ENCODE assay signal across 15 mouse cellular contexts in the genomic region with DNA sequence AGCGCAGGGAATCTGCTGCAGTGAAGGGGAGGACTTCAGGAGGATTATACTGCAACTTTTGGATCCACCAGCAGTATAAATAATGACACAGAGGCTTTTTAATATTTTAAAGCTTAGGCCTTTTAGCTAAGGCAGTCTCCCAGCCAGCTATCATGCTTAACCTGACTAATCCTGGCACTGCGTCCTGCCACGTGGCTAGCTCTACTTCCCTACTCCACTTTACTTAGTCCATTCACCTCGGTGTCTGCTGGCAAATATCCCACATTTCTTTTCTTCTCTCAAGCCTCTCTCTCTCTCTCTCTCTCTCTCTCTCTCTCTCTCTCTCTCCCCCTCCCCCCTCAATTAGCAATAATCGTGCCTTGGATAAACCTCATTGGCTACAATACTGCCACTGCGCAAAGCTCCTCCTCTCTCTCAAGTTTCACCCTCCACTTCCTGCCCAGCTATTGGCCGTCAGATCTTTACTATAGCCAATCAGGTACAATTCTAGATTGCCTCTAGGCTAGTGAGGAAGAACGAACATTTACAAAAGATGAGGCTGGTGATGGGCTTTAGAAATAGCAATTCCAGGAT.
A peak's percentile ranks its signal among the peaks of the same experiment; 100 is the strongest.
DNase-seq lines count a peak whose midpoint lies in the region; ATAC-seq lines count a peak whose summit lies in the region.
"Had no signal": no experiment of that assay in that cellular context is flagged by ENCODE, and none has a peak within 500 bp of the region (broad histone marks: within the 10 kb centered on the region; RNA-seq: fewer than 3 reads in every experiment).

No protein-coding gene starts in this region.

- H3K9ac ChIP-seq in kidney, embryonic 14.5 days (ENCODE audit: low read depth, low read length) = no peak overlapping the region
- no peak overlapping the region for H3K9ac ChIP-seq in forebrain, embryonic 12.5 days
- no peak overlapping the region for H3K9ac ChIP-seq in midbrain, embryonic 15.5 days
- H3K9ac ChIP-seq: embryonic facial prominence, embryonic 15.5 days; heart, embryonic 15.5 days had no signal

- H3K4me1 ChIP-seq in kidney, embryonic 14.5 days (ENCODE audit: control insufficient read depth, insufficient read depth, low read length) = no peaks in the 10 kb centered on the region
- H3K4me1 ChIP-seq in forebrain, embryonic 12.5 days = peaks cover 20% of the 10 kb centered on the region
- H3K4me1 ChIP-seq in midbrain, embryonic 15.5 days = peaks cover 23% of the 10 kb centered on the region
- H3K4me1 ChIP-seq: embryonic facial prominence, embryonic 15.5 days; heart, embryonic 15.5 days had no signal

- DNase-seq in kidney, postnatal 14 days = no peak
- DNase-seq in ZHBTc4 (ENCODE audit: low read depth, low spot score) = peak; percentile 19
- no peak for DNase-seq in thymus, adult 18-20 months
- DNase-seq in adrenal gland, adult 8-10 months = no peak
- no peak for DNase-seq in frontal cortex, adult 2 months (ENCODE audit: extremely low spot score in 1 of 2, low spot score in 1 of 2)
- DNase-seq: adrenal gland, adult 2 months; B cell, adult 2 months; gastrocnemius, postnatal 10 days had no signal

- H3K4me3 ChIP-seq in kidney, embryonic 14.5 days (ENCODE audit: low read length) = no peak overlapping the region
- no peak overlapping the region for H3K4me3 ChIP-seq in forebrain, embryonic 12.5 days (replicated peaks)
- H3K4me3 ChIP-seq in midbrain, embryonic 15.5 days = no peak overlapping the region
- H3K4me3 ChIP-seq: embryonic facial prominence, embryonic 15.5 days; heart, embryonic 15.5 days had no signal

- ATAC-seq in kidney, embryonic 14.5 days (ENCODE audit: low FRiP score, low TSS enrichment) = 0 out of 2 replicates have a peak, but pooled peaks have one; percentile 64
- peak; percentile 72; the same call in 1 of the 2 replicates for ATAC-seq in forebrain, embryonic 12.5 days (ENCODE audit: low FRiP score)
- ATAC-seq in midbrain, embryonic 15.5 days (replicated peaks) = 0 out of 2 replicates have a peak, but pooled peaks have one; percentile 55
- ATAC-seq: intestine, postnatal 0 days had no signal

- H3K27ac ChIP-seq in kidney, embryonic 14.5 days (ENCODE audit: low read depth, low read length) = no peak overlapping the region
- H3K27ac ChIP-seq in forebrain, embryonic 12.5 days = no peak overlapping the region
- peak overlapping the region; percentile 17; the same call in 1 of the 2 replicates for H3K27ac ChIP-seq in midbrain, embryonic 15.5 days
- H3K27ac ChIP-seq: embryonic facial prominence, embryonic 15.5 days; heart, embryonic 15.5 days; macrophage had no signal

- H3K27me3 ChIP-seq in kidney, embryonic 14.5 days (ENCODE audit: control insufficient read depth, insufficient read depth, low read length) = no peaks in the 10 kb centered on the region
- no peaks in the 10 kb centered on the region; the same call in 1 of the 2 replicates for H3K27me3 ChIP-seq in forebrain, embryonic 12.5 days
- no peaks in the 10 kb centered on the region for H3K27me3 ChIP-seq in midbrain, embryonic 15.5 days (replicated peaks)

- H3K4me2 ChIP-seq in kidney, embryonic 14.5 days (replicated peaks; ENCODE audit: low read depth, low read length) = no peak overlapping the region
- H3K4me2 ChIP-seq in forebrain, embryonic 12.5 days = peak overlapping the region; percentile 17; the same call in 1 of the 2 replicates
- peak overlapping the region; percentile 24; the same call in 1 of the 2 replicates for H3K4me2 ChIP-seq in midbrain, embryonic 15.5 days
- H3K4me2 ChIP-seq: embryonic facial prominence, embryonic 15.5 days; heart, embryonic 15.5 days had no signal

- no peaks in the 10 kb centered on the region for H3K36me3 ChIP-seq in kidney, embryonic 14.5 days (ENCODE audit: control insufficient read depth, insufficient read depth, low read length)
- H3K36me3 ChIP-seq in forebrain, embryonic 12.5 days (replicated peaks) = no peaks in the 10 kb centered on the region
- H3K36me3 ChIP-seq in midbrain, embryonic 15.5 days (replicated peaks) = no peaks in the 10 kb centered on the region
- H3K36me3 ChIP-seq: embryonic facial prominence, embryonic 15.5 days; heart, embryonic 15.5 days had no signal

- 42% methylated on average over 8 of the region's 8 CpGs for WGBS in kidney, embryonic 14.5 days
- 35% methylated on average over 8 of the region's 8 CpGs for WGBS in forebrain, embryonic 12.5 days
- 27% methylated on average over 8 of the region's 8 CpGs for WGBS in midbrain, embryonic 15.5 days

- H3K9me3 ChIP-seq in kidney, embryonic 14.5 days (ENCODE audit: control insufficient read depth, low read length) = no peaks in the 10 kb centered on the region
- H3K9me3 ChIP-seq in forebrain, embryonic 12.5 days = no peaks in the 10 kb centered on the region
- H3K9me3 ChIP-seq in midbrain, embryonic 15.5 days = no peaks in the 10 kb centered on the region
- H3K9me3 ChIP-seq: embryonic facial prominence, embryonic 15.5 days; heart, embryonic 15.5 days had no signal
